Mouse (Mus musculus) WW6 (cell line): ENCODE measurements around the gene Prrg2.

ENCODE experiments used
- DNase-seq: peaks from one replicate; pipeline ENCODE4 v3.0.0-alpha.2; 2013; ENCODE audit warnings: low read depth, low spot score

Prrg2 gene

DNA sequence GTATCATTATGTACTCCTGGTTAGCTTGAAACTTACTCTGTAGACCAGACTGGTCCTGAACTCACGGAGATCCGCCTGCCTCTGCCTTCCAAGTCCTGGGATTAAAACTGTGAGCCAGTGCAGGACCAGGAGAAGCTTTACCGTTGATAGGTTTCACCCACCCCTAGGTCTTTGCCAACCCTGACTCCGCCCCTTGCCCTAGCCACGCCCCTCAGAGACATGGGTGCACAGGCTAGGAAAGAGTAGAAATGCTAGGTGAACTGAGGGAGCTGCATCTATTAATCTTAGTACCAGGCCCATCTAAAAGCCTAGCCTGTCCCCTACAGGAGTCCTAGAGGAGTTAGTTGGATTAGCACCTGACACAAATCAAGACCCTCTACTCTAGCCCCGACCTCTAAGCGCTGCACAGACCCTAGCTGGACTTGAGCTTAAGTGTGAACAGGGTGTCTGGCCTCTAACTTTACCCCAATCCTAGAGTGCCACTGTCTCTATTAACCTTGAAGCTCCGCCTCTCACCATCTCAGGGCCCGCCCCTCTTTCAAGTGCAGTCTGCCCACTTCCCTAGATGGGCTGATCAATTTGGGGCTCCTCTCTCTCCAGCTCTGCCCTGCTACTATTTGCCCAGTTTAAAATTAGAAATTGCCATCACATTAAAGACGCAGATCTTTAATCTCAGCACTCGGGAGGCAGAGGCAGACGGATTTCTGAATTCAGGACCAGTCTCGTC lies 27.9 kb upstream of the Prrg2 start:
- DNase-seq, result no peak

DNA sequence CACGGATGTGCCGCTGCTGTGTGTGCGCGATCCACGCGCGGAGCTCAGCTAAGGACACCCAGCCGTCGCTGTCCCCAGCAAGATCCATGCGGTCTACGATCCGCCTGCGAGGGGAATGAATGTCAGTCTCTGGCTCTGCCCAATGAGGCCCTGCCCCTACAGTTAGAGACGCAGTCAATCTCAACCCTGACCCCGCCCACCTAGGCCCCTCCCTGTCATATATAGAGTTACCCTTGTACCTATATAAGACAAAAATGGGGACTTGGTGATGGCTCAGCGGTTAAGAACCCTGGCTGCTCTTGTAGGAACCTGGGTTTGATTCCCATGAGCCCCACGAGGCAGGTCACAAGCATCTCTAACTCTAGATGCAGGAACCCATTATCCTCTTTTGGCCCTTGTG lies 26.1 kb upstream of the Prrg2 start:
- DNase-seq, result no peak

DNA sequence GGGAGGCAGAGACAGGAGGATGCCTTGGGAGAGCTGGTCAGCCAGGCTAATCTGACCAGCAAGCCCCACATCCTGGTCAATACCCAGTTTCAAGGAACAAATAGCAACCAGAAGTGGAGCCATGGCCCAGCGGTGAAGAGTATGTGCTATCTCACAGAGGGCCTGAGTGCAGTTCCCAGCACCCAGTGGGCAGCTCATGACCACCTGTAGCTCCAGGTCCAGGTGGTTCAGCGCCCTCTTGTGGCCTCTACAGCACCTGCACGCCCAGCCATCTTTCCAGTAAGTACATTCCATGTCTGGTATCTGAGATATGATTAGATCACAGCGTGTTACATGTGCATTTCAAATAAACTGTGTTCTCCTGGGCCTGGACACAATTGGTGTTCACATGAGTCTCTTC lies 23.6 kb upstream of the Prrg2 start:
- no peak for DNase-seq

GRCm38 (mm10) chr7:45083300-45083890 lies 20.9 kb upstream of the Prrg2 start:
- DNase-seq, result no peak

- no peak for DNase-seq
Observed at GRCm38 (mm10) chr7:45082401-45083299, 20.2 kb upstream of the Prrg2 start.

- no peak for DNase-seq
Observed at GRCm38 (mm10) chr7:45081016-45081415, 18.5 kb upstream of the Prrg2 start.

DNA sequence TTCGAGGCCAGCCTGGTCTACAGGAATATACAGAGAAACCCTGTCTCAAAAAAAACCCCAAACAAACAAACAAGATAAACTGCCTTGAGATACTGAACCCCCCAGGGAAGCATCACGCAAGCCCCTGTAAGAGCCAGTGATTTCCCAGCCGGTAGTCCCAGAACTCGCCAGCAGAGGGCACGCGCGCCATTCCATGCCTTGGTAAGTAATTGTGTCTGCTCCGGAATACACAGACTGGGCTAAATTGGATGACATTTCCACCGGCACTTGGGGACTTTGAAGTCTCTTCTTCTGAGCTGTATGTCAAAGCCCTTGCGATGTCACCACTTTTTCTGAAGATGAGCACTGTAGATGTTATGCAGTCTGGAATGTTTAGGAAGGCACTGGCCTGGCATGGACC lies 17.4 kb upstream of the Prrg2 start:
- no peak for DNase-seq

DNA sequence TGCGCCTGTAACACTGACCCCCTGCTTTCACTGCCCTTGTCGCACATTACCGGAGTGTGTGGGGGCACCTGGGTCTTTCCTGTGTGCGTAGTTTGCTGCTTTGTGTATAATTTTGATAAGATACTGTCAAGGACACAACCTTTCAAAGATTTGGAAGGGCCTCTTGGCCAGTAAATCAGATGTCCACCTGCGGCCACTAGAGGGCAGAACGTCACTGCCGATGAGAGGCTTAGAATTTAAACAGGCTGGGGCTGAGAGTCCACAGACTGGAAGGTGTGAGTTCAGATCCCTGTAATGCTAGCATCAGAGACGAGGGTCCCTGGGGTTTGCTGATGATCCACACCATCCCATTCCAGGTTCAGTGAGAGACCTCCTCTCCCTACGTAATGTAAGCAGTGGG lies 16.0 kb upstream of the Prrg2 start:
- no peak for DNase-seq

GRCm38 (mm10) chr7:45077829-45078228 lies 15.4 kb upstream of the Prrg2 start:
- DNase-seq, result no peak

- no peak for DNase-seq
Observed at GRCm38 (mm10) chr7:45077322-45077721, 14.8 kb upstream of the Prrg2 start.

DNA sequence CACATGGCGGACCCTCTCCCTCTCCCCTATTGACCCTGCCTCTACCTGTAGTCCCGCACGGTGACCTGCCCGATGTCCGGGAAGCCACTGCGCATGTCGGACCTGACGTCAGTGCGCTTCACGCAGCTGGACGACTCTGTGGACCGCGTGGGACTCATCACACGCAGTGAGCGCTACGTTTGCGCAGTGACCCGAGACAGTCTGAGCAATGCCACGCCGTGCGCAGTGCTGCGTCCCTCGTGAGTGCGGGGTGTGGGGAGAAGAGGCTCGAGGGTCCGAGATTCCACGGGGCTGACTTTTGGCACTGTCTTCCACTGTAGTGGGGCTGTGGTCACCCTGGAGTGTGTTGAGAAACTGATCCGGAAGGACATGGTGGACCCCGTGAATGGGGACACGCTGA lies 14.0 kb upstream of the Prrg2 start:
- no peak for DNase-seq

DNA sequence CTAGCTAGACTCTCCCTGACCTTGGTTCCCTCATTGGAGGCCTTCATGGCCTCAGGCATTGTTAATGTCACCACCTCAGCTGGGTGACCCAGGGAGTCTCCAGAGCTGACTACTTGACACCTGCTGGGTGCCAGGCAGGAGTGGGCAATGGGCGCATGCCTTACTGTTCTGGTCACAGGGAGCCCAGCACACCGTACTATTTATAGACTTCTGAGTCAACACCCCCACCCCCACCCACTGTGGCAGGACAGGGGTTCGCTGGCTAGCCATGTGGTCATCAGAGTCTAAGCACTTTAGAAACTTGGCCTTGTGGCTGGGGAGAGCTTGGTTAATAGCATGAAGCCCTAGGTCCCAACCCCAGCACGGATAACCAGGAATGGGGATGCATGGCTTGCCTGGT lies 12.9 kb upstream of the Prrg2 start:
- no peak for DNase-seq

DNA sequence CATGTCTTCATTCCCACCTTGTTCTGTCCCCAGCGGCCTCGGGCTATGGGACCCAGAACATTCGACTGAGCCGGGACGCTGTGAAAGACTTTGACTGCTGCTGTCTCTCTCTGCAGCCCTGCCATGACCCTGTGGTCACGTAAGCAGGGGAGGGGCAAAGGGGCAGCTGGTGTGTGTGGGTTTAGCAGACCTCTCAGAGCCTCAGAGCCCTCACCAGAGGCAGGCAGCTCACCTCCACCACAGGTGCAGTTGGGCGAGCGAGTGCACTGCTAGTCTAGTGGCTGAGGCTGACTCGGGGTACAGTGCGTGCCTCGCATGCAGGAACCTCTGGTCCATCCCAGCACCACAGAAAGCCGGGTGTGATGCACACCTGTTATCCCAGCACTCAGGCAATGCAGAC lies 11.5 kb upstream of the Prrg2 start:
- DNase-seq, result no peak

- DNase-seq, result no peak
Observed at GRCm38 (mm10) chr7:45073171-45073707, 10.8 kb upstream of the Prrg2 start.

DNA sequence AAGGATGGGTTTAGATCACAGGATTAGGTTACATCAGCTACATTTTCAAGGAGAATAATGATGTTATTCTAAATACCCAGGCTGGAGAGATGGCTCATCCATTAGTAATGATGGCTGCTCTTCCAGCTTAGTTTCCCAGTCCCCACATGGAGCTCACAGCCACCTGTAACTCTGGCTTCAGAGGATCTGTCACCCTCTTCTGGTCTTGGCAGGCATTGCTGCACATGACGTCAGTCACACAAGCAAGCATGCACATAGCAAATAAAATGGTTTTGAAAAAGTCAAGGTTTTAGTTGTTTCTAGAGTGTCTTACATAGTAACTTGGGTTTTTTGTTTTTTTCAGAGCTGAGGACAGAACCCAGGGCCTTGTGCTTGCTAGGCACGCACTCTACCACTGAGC lies 9.8 kb upstream of the Prrg2 start:
- DNase-seq, result no peak

DNA sequence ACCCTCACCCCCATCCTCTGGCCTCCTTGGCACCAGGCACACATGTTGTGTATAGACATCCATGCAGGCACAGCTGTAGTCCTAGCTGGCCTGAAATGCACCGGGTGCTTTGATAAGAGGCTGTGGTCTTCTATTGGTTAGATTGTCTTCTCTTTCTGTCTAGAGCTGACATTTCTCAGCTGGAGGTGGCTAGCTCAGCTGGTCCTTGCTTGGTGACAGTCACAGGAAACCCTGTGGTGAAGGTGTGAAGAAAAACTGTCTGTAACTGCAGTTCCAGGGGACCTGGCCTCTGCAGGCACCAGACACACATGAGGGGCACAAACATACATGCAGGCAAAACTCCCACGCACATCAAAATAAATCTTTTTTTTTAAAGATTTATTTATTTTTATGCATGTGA lies 7.2 kb upstream of the Prrg2 start:
- DNase-seq, result no peak

DNA sequence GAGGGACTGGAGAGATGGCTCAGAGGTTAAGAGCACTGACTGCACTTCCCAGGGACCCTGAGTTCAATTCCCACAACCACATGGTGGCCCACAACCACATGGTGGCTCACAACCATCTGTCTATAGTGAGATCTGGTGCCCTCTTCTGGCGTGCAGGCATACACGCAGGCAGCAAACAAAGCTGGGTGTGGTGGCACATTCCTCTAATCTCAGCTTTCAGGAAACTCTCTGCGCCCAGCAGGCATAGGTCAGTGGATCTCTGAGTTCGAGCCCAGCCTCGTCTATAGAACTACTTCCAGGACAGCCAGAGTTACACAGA lies 5.5 kb upstream of the Prrg2 start:
- DNase-seq, result peak; percentile 76

GRCm38 (mm10) chr7:45067190-45067999 lies 4.9 kb upstream of the Prrg2 start:
- DNase-seq, result no peak

- DNase-seq, result no peak
Observed at GRCm38 (mm10) chr7:45061532-45062075, 873 bp downstream of the Prrg2 start.

GRCm38 (mm10) chr7:45060632-45061122 lies 1.8 kb downstream of the Prrg2 start:
- no peak for DNase-seq
